Mouse (Mus musculus): ENCODE results near the gene Fyn.

DNA sequence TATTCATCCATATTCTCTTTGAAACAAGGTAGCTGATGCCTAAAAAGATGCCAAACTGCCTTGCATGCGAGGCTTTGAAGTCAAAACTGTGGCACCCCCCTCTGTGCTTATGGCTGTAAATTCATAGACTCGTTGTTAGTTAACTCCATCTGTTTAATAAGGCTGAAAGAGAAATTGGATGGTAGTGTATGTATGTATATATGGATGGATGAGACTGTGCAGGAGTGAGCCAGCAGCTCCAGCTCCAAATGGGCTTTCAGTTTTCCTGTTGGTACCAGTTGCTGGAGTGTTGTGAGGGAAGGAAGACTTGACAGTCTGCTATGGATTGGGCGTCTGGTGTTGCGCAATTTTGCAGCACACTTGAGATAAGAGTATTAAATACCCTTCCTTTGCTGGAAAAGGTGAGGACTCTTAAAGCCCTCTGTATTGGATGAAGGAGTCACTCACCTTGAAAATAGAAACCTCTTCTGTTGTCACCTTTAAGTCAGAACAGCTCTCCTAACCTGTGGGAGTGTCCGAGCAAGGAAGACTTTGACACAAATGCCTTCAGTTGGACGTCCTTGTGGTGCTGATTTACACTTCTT lies 24.3 kb downstream of the Fyn start:
- TF ChIP-seq CTCF (IDR thresholded peaks at IDR 0.05; ENCODE audit: borderline replicate concordance, control insufficient read depth, extremely low read depth, insufficient read depth, low read length, poor library complexity) = no peak
- TF ChIP-seq POLR2A (IDR thresholded peaks at IDR 0.05; ENCODE audit: control insufficient read depth, extremely low read depth, insufficient read depth, low read length, poor library complexity) = no peak
